Mouse (Mus musculus): ENCODE data around the gene Crygf. TPM values are rescaled to one million over a fixed set of nuclear protein-coding genes. Genes with fewer than 3 reads are reported as not detected.
"Not testable (repeated sequence)": the region's sequence is repeated elsewhere in the genome, so short reads cannot be mapped to it uniquely, and the experiment has no call there.

Gene Crygf
- total RNA-seq (2017): not detected in 3 replicates

DNA sequence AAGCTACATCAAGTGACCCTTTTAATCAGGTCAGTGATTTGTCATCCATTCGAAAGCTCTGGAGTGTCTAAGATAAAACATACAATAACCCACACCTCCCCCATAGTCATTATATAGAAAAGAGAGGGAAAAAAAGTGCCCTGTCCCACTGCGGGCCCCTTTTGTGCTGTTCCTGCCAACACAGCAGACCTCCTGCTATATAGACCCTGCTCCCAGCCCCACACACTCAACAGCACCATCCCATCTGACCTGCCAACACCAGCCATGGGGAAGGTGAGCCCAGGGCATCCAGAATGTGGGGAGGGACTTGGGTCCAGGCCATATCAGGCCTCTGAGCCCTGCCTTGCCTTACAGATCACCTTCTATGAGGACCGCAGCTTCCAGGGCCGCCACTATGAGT lies at the start of gene Crygf:
Gene Crygf, plus strand, starts transcription at position 227 of the 400 bp plus-strand sequence.
- ATAC-seq (replicated peaks; ENCODE audit: insufficient number of reproducible peaks, low FRiP score, low TSS enrichment, poor library complexity, severe bottlenecking): no peak

DNA sequence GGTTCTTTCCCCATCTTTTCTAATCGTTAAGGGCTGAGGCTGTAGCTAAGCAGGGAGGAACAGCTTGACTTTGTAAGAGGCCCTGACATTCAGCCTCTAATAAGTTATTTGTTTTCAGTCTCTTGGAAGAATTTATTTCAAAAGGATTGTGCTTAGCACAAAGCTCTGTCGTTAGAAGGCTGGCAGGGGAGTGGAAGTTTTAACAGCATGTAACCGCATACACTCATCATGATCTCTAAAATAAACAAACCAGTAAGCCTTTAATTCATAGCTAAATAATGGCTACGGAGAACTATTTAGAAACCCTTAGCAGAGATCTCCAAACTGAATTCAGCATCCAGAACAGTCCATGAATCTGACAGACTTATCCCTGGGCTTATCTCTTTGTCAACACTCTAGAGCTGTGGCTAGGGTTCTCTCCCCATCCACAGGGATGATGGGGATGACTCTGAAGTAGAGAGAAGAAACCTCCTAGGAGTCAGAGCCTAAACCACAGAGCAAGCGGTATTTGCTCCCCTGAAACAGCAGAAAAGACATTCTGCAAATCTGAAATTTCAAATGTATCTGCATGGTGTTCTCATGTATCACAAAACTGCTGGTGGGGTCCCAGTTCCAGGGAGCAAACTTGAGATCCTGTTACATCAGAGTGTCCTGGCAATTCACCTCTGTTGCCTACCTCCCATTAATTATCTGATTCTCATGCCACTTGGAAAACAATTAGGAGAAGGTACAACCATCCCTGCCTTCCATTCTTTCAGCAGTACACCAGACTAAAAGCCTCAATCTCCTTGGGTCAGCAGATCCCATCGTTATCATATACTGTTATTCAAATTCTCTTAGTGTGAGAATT lies 734 bp upstream of the Crygf start:
- no peak for ATAC-seq (replicated peaks; ENCODE audit: insufficient number of reproducible peaks, low FRiP score, low TSS enrichment, poor library complexity, severe bottlenecking)

DNA sequence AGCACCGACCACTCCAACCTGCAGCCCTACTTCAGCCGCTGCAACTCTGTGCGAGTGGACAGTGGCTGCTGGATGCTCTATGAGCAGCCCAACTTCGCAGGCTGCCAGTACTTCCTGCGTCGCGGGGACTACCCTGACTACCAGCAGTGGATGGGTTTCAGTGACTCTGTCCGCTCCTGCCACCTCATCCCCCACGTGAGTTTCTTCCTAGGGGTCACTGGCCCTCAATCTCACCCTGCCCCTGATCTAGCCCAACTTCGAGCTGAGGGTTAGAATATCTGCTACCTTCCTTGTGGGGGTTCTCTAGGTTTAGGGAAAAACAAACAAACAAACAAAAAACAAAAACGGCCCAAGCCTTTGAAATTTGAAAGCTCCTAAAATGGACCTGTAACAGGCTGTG lies 376 bp downstream of the Crygf start:
- not testable (repeated sequence) for ATAC-seq (replicated peaks; ENCODE audit: insufficient number of reproducible peaks, low FRiP score, low TSS enrichment, poor library complexity, severe bottlenecking)

- no peak for ATAC-seq (replicated peaks; ENCODE audit: insufficient number of reproducible peaks, low FRiP score, low TSS enrichment, poor library complexity, severe bottlenecking)
These were observed 3.7 kb downstream of the Crygf start for GRCm38 (mm10) chr1:65930055-65930454.

GRCm38 (mm10) chr1:65932091-65932812 lies 5.9 kb downstream of the Crygf start:
- no peak for ATAC-seq (replicated peaks; ENCODE audit: insufficient number of reproducible peaks, low FRiP score, low TSS enrichment, poor library complexity, severe bottlenecking)

Other genes with a start within 250 kb of the Crygf start
- 0.10 to 0.29 TPM in 2 of 3 replicates, not detected in the other for gene Map2, start 248.8 kb downstream of the Crygf start, total RNA-seq (2017)

All from monocyte, adult 5-6 weeks (primary cell).